Mouse (Mus musculus) fat pad, adult 2 months (tissue): ENCODE results near the gene Zfp213.
"Not testable (repeated sequence)": the region's sequence is repeated elsewhere in the genome, so short reads cannot be mapped to it uniquely, and the experiment has no call there.

Experiments used
- DNase-seq: peaks from one replicate; pipeline ENCODE4 v3.0.0-alpha.2; 2011; ENCODE audit warnings: low read depth, low spot score; ENCODE audit errors: extremely low read depth

Zfp213 gene

DNA sequence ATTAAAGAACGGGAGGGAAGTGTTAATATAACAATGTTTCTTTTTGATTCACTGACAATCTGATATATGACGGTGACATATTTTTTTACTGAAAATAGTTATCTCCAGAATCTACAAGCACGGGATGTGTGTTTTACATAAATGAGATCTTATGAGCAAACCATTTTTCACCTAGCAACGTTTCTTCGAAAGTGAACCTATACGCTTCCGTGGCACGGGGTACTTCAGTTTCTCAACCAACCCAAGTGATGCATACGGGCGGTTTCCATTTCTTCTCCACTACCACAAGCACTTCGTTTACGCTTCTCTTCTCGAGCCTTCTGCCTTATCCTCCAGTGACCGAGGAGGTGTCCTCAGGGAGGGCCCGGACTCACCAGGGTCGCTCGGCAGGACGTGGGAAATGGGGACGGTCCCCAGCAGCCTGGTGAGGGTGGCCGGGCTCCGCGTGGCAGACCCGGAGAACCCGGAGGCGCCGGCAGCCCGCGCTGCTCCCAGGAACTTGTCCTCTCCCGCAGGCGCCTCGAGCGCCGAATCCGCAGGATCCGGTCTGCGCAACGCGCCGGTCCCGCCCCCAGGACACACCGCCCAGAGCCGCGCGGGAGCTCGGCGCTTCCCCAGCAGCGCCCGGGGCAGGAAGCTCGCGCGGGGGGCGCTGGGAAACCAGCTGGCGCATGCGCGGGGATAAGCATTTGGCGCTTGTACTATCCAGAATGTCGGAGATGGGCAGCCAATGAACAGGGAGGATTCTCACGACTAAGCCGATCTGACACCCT lies at the start of gene Zfp213:
TSS of gene Zfp213 (minus strand) at position 644 of the 773 bp plus-strand sequence.
- no peak for DNase-seq

DNA sequence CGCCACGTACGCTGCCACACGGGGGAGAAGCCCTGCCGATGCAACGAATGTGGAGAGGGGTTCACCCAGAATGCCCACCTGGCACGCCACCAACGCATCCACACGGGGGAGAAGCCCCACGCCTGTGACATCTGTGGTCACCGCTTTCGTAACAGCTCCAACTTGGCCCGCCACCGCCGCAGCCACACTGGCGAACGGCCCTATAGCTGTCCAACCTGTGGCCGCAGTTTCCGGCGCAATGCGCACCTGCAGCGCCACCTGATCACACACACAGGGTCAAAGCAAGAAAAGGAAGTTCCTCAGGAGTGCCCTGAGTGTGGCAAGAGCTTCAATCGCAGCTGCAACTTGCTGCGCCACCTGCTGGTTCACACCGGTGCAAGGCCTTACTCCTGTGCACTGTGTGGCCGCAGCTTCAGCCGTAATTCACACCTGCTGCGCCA lies 46.3 kb upstream of the Zfp213 start:
- DNase-seq, result no peak

DNA sequence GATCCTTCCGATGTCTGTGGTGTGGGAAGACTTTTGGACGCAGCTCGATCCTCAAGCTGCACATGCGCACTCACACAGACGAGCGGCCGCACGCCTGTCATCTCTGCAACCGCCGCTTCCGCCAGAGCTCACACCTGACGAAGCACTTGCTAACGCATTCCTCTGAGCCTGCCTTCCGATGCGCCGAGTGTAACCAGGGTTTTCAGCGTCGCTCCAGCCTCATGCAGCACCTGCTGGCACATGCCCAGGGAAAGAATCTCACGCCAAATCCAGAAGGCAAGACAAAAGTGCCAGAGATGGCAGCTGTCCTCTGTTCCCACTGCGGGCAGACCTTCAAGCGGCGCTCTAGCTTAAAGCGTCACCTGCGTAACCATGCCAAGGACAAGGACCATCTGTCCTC lies 45.6 kb upstream of the Zfp213 start:
- no peak for DNase-seq

DNA sequence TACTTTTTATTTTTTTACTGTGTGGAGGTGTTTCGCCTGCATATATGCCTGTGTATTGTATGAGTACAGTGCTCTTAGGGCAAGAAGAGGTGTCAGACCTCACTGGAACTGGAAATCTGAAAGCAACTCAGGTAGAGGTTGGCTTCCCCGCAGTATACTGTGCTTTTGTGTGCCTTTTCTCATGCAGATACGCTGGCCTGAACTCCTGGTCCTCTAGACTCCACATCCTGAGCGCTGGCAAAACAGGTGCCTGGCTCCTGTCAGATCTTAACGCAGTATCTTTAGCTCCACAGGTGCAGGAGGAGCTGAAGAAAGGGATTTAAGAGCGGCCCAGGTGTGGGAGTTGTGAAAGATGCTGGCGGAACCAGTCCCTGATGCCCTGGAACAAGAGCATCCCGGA lies 41.2 kb upstream of the Zfp213 start:
- DNase-seq, result no peak

- DNase-seq, result no peak
Observed at GRCm38 (mm10) chr17:23604394-23604793, 40.4 kb upstream of the Zfp213 start.

DNA sequence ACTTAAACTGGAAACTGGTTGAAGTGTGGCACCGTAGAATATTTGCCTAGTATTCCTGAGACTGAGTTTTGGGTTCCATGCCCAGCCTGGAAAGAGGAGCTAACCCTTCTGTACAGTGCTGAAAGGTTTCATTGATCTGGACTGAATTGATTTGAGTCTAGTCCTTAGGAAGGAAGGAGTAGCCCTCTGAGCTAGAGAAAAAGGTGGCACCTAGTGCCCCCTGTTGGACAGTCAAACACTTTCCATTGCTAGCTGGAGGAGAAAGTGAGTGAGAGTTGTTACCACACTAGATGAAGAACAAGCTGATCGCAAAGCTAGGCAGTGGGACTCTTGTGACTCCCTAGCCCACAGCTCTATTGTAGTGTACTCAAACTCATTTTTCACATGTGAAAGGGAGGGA lies 39.5 kb upstream of the Zfp213 start:
- no peak for DNase-seq

GRCm38 (mm10) chr17:23603077-23603476 lies 39.0 kb upstream of the Zfp213 start:
- no peak for DNase-seq

- no peak for DNase-seq
Observed at GRCm38 (mm10) chr17:23601836-23602585, 38.0 kb upstream of the Zfp213 start.

- DNase-seq, result no peak
Observed at GRCm38 (mm10) chr17:23600641-23601622, 36.9 kb upstream of the Zfp213 start, which contains the start of gene Zscan10. Zscan10 (plus strand) TSS chr17:23600856.

DNA sequence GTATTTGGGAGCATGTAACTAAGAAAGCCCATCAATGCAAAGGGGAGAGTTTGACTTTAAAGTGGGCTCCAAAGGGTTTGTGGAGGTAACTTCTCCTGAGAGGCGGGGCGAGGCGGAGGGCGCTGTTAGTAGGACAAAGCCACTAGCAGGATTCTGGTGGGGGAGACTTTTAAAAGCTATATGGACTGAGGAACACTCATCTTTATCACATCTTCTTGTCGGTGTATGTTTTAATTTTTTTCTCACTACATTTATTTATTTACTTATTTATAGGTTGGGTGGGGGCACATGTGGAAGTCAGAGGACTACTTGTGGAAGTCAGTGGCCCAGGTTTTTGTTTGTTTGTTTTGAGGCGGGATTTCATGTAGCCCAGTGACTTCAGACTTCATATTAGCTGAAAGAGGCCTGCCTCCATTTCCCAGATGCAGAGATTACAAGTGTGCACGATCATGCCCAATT lies 35.6 kb upstream of the Zfp213 start:
- DNase-seq, result no peak

- peak; percentile 80 for DNase-seq
Observed at GRCm38 (mm10) chr17:23598582-23599552, 34.8 kb upstream of the Zfp213 start, which contains the start of gene Zfp13. Zfp13 (minus strand) TSS chr17:23599487.

- not testable (repeated sequence) for DNase-seq
Observed at GRCm38 (mm10) chr17:23595139-23595538, 31.1 kb upstream of the Zfp213 start.

DNA sequence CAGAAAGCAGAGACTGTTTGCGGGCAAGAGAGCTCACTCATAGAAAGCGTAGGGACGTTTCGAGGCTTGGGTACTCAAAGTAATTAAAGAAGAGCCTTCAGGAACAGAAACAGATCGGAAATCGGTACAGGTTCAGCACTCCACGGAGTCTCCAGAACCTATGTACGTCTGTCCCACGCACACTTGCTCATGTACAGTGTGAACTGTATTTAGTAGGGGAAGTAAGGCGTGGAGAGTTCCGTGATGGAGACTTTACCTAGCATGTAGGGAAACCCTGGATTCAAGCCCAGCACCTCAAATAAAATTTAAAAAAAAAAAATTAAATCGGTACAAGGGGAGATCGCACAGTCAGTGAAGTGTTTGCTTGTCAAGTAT lies 28.9 kb upstream of the Zfp213 start:
- no peak for DNase-seq

- DNase-seq, result peak; percentile 61
Observed at GRCm38 (mm10) chr17:23592208-23592925, 28.3 kb upstream of the Zfp213 start.

GRCm38 (mm10) chr17:23587253-23587652 lies 23.2 kb upstream of the Zfp213 start:
- DNase-seq, result no peak

- DNase-seq, result no peak
Observed at GRCm38 (mm10) chr17:23585721-23586491, 21.9 kb upstream of the Zfp213 start.

DNA sequence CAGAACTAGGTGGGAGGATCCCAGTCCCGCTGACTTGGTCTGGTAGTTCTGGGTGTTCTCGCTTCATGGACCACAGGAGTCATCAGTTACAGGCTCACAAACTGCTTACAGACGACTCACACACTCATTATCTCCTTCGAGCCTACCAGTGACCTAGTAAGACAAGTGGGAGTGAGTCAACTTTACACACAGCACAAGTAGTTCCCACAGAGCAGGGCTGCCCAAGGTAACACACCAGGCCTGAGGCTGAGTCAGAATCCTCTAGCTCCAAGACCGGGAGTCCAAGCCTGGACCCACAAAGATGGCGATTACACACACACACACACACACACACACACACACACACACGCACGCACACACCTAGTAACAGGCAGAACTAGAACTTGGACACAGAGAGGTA lies 20.7 kb upstream of the Zfp213 start:
- no peak for DNase-seq

DNA sequence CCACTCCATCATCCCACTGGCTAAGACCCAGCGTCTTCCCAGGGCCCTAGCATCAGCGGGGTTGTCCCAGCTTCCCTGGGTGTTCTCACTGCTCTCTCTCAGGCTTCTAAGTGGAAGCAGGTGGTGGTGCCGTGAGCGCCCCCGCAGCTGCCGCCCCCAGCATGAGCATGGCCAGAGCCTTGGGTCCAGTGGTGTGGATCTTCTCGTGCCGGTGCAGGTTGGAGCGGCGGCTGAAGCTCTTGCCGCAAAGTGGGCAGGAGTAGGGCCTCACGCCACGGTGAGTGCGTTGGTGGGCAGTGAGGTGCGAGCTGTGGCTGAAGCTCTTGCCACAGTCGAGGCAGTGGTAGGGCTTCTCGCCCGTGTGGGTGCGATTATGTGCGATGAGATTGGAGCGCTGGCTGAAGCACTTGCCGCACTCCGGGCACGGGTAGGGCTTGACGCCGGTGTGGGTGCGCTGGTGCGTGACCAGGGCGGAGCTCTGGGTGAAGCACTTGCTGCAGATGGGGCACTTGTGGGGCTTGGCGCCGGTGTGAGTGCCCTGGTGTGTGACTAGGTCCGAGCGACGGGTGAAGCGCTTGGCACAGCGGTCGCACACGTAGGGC lies 12.0 kb upstream of the Zfp213 start:
- DNase-seq, result no peak
